ENCODE assay signal across 9 mouse cellular contexts in the genomic region with DNA sequence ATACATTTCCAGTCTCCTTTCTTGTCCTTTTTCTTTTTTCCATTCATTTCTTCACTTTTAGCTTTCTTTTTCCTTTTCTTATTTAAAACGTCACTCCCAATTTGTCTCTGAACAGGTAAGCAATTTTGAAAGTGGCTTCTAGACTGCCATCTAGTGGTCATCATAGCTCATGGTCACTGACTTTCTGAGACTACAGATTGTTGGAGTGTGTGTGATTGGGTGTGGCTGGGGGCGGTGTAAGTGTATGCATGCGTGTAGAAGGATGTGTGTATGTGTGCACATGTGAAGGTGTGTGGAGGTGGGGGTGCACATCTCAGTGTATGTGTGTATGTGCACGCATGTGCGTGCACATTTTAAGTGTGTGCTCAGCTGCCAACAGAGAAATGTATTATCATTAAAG.
DNase-seq lines count a peak whose midpoint lies in the region; ATAC-seq and TF ChIP-seq lines count a peak whose summit lies in the region.
"Had no signal": no experiment of that assay in that cellular context is flagged by ENCODE, and none has a peak within 500 bp of the region (broad histone marks: within the 10 kb centered on the region; RNA-seq: fewer than 3 reads in every experiment).

No protein-coding gene starts in this region.

- peak; percentile 61 for DNase-seq in 3T3-L1 (ENCODE audit: low read depth, low spot score)
- DNase-seq in B cell, adult 2 months = peak; percentile 59 to 68
- peak; percentile 37 for DNase-seq in c-Kit-positive CD71-positive TER-119-positive erythroid progenitor cells, embryonic 14.5 days (ENCODE audit: low spot score)
- peak; percentile 30 for DNase-seq in forelimb bud, embryonic 11.5 days (ENCODE audit: low read depth, low spot score)
- DNase-seq in liver, postnatal 0 days = peak; percentile 32
- peak; percentile 18 for DNase-seq in skeletal muscle tissue, adult 2 months (ENCODE audit: low read depth, low spot score)
- no peak for DNase-seq in left cerebral cortex, postnatal 25 days (ENCODE audit: low spot score in 2 of 2)
- no peak for DNase-seq in left cerebral cortex, postnatal 36 days (ENCODE audit: low spot score in 2 of 2)

- H3K27me3 ChIP-seq in liver, postnatal 0 days (ENCODE audit: insufficient read depth, low read length) = no peaks in the 10 kb centered on the region

- H3K36me3 ChIP-seq in liver, postnatal 0 days (replicated peaks; ENCODE audit: insufficient read depth, low read length) = no peaks in the 10 kb centered on the region
- H3K36me3 ChIP-seq: heart, embryonic 15.5 days had no signal

- H3K4me2 ChIP-seq in liver, postnatal 0 days (ENCODE audit: low read depth, low read length) = no peak overlapping the region
- H3K4me2 ChIP-seq: heart, embryonic 15.5 days had no signal

- H3K9me3 ChIP-seq in liver, postnatal 0 days (ENCODE audit: low read length) = no peaks in the 10 kb centered on the region
- H3K9me3 ChIP-seq: heart, embryonic 15.5 days had no signal

- TF ChIP-seq CTCF in liver, postnatal 0 days (IDR thresholded peaks at IDR 0.05; ENCODE audit: low read depth) = peak; percentile 76

- H3K27ac ChIP-seq in liver, postnatal 0 days (ENCODE audit: low read depth) = no peak overlapping the region
- H3K27ac ChIP-seq: heart, embryonic 15.5 days had no signal

- peak; percentile 66 for ATAC-seq in liver, postnatal 0 days

- no peaks in the 10 kb centered on the region for H3K4me1 ChIP-seq in liver, postnatal 0 days (ENCODE audit: insufficient read depth)

- no peak overlapping the region for H3K9ac ChIP-seq in liver, postnatal 0 days (replicated peaks)
- H3K9ac ChIP-seq: heart, embryonic 15.5 days had no signal

- no peak for TF ChIP-seq EP300 in liver, postnatal 0 days (IDR thresholded peaks at IDR 0.05; ENCODE audit: low read depth)

- intact Hi-C loops in left cerebral cortex, postnatal 25 days (cut with DNase I) = loop anchor here (2.0 to 10.0 kb wide), 4 partner anchors 192 to 478 kb away; no protein-coding TSS in a partner anchor
- intact Hi-C loops in left cerebral cortex, postnatal 36 days (cut with DNase I) = loop anchor here (5.0 to 10.0 kb wide), 2 partner anchors 190 to 478 kb away; no protein-coding TSS in a partner anchor

- no peak overlapping the region for H3K4me3 ChIP-seq in liver, postnatal 0 days (ENCODE audit: low read depth, low read length)
- H3K4me3 ChIP-seq: heart, embryonic 15.5 days had no signal

- WGBS in liver, postnatal 0 days (ENCODE audit: insufficient replicate concordance) = 39% methylated on average over 5 of the region's 5 CpGs

Comparison
In these comparisons a context has a peak if more than half of its experiments do, and no peak if none do; other contexts are left out.
1. DNase-seq: peak in 3T3-L1 (single experiment), B cell, adult 2 months (2 of 2), c-Kit-positive CD71-positive TER-119-positive erythroid progenitor cells, embryonic 14.5 days (single experiment), forelimb bud, embryonic 11.5 days (single experiment), liver, postnatal 0 days (single experiment) and skeletal muscle tissue, adult 2 months (single experiment); none in left cerebral cortex, postnatal 25 days (0 of 2) and left cerebral cortex, postnatal 36 days (0 of 2).